Mouse (Mus musculus): ENCODE data around the gene Jarid2. TPM values are rescaled to one million over a fixed set of nuclear protein-coding genes. Genes with fewer than 3 reads are reported as not detected.

Jarid2 gene
- total RNA-seq, 1 experiment: 190 TPM

DNA sequence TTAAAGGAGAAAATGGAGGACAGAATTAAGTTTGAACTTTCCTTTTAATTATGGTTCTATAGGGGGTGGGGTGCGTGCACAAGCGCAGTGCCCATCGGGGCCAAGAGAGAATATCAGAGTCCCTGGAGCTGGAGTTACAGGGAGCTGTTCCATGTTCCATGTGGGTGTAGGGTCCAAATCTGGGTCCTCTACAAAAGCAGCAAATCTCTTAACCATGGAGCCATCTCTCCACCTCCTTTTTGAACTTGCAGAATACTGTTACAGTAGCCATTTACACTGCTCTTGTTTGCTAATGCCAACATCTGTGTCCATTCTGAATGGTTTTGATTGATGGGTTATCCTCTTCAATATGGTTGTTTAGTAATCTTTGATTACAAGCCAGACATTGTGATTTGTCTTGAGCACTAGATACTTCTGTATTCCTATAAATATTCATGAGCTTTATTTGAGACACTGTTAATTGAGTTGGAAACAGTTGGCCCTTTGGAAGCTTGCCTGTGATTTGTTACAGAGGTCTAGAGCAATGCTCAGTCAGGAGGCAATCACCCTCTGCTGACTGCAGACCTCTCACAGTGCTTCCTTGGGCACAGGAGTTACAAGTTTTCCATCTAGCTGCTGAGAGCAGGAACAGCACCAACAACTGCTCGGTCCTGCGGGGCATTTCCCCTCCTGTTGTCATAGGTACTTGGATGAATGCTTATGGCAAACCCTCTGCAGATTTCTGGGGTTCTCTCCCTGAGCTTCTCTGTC, 231.4 kb downstream of the Jarid2 start:
- no peak for DNase-seq (ENCODE audit: low read depth, low spot score)
- H3K4me3 ChIP-seq (ENCODE audit: insufficient read depth in 1 of 2, low read depth in 1 of 2, low read length in 2 of 2, poor library complexity in 1 of 2, severe bottlenecking in 1 of 2): no peak overlapping the region
- no peak overlapping the region for H3K27ac ChIP-seq (ENCODE audit: insufficient read depth, low read depth, low read length, poor library complexity, severe bottlenecking)
- in situ Hi-C loops (cut with MboI; ENCODE audit: low sequenced_read_pairs in 2 of 2, unreplicated experiment in 2 of 2): loop anchor here in 1 of 2 experiments (25.0 kb wide), 1 partner anchor 1098 kb away; no protein-coding TSS in a partner anchor
- H3K36me3 ChIP-seq (ENCODE audit: control insufficient read depth, insufficient read depth, low read length, poor library complexity, severe bottlenecking): peaks cover 4% of the 10 kb centered on the region; the same call in 1 of the 2 replicates
- TF ChIP-seq CHD2 (IDR thresholded peaks at IDR 0.05; ENCODE audit: low read depth, low read length) (no peak), HCFC1 (IDR thresholded peaks at IDR 0.05; ENCODE audit: borderline replicate concordance, insufficient read depth, low read length) (no peak), ZC3H11A (IDR thresholded peaks at IDR 0.05; ENCODE audit: borderline replicate concordance, low read depth, low read length) (no peak), MAFK (IDR thresholded peaks at IDR 0.05; ENCODE audit: insufficient read depth, low read depth, low read length) (no peak)
- H3K9me3 ChIP-seq (ENCODE audit: control insufficient read depth, insufficient read depth, low read depth, low read length): no peaks in the 10 kb centered on the region
- no peak overlapping the region for H3K9ac ChIP-seq (ENCODE audit: insufficient read depth, low read depth, low read length, poor library complexity, severe bottlenecking)
- no peaks in the 10 kb centered on the region for H3K4me1 ChIP-seq (ENCODE audit: control insufficient read depth in 2 of 2, insufficient read depth in 2 of 2, low read length in 2 of 2, poor library complexity in 1 of 2)

Data from ES-E14 (cell line).